Mouse (Mus musculus): Measurements from ENCODE around the gene Vwa2. TPM values are rescaled to one million over a fixed set of nuclear protein-coding genes. Genes with fewer than 3 reads are reported as not detected.

Gene Vwa2
- total RNA-seq, 1 experiment from 2014 or later, result not detected

- no peak for ATAC-seq (ENCODE audit: extremely low read depth, insufficient number of reproducible peaks, low FRiP score, poor library complexity, severe bottlenecking)
These were observed 70.2 kb downstream of the Vwa2 start for GRCm38 (mm10) chr19:56944211-56944610.

- no peak for ATAC-seq (ENCODE audit: extremely low read depth, insufficient number of reproducible peaks, low FRiP score, poor library complexity, severe bottlenecking)
These were observed 70.8 kb downstream of the Vwa2 start for GRCm38 (mm10) chr19:56944826-56945225.

- ATAC-seq (ENCODE audit: extremely low read depth, insufficient number of reproducible peaks, low FRiP score, poor library complexity, severe bottlenecking), result no peak
These were observed 71.6 kb downstream of the Vwa2 start for GRCm38 (mm10) chr19:56945621-56946020.

GRCm38 (mm10) chr19:56946277-56946676 lies 72.2 kb downstream of the Vwa2 start:
- no peak for ATAC-seq (ENCODE audit: extremely low read depth, insufficient number of reproducible peaks, low FRiP score, poor library complexity, severe bottlenecking)

- ATAC-seq (ENCODE audit: extremely low read depth, insufficient number of reproducible peaks, low FRiP score, poor library complexity, severe bottlenecking), result no peak
These were observed 72.7 kb downstream of the Vwa2 start for GRCm38 (mm10) chr19:56946727-56947126.

GRCm38 (mm10) chr19:56947971-56948610 lies 74.0 kb downstream of the Vwa2 start:
- ATAC-seq (ENCODE audit: extremely low read depth, insufficient number of reproducible peaks, low FRiP score, poor library complexity, severe bottlenecking), result no peak

GRCm38 (mm10) chr19:56949868-56950267 lies 75.8 kb downstream of the Vwa2 start:
- ATAC-seq (ENCODE audit: extremely low read depth, insufficient number of reproducible peaks, low FRiP score, poor library complexity, severe bottlenecking), result no peak

- ATAC-seq (ENCODE audit: extremely low read depth, insufficient number of reproducible peaks, low FRiP score, poor library complexity, severe bottlenecking), result no peak
These were observed 76.8 kb downstream of the Vwa2 start for GRCm38 (mm10) chr19:56950818-56951217.

- ATAC-seq (ENCODE audit: extremely low read depth, insufficient number of reproducible peaks, low FRiP score, poor library complexity, severe bottlenecking), result no peak
These were observed 79.8 kb downstream of the Vwa2 start for GRCm38 (mm10) chr19:56953856-56954255.

- ATAC-seq (ENCODE audit: extremely low read depth, insufficient number of reproducible peaks, low FRiP score, poor library complexity, severe bottlenecking), result no peak
These were observed 80.8 kb downstream of the Vwa2 start for GRCm38 (mm10) chr19:56954857-56955256.

- ATAC-seq (ENCODE audit: extremely low read depth, insufficient number of reproducible peaks, low FRiP score, poor library complexity, severe bottlenecking), result no peak
These were observed 81.8 kb downstream of the Vwa2 start for GRCm38 (mm10) chr19:56955568-56956513.

GRCm38 (mm10) chr19:56958011-56958410 lies 84.0 kb downstream of the Vwa2 start:
- no peak for ATAC-seq (ENCODE audit: extremely low read depth, insufficient number of reproducible peaks, low FRiP score, poor library complexity, severe bottlenecking)

- no peak for ATAC-seq (ENCODE audit: extremely low read depth, insufficient number of reproducible peaks, low FRiP score, poor library complexity, severe bottlenecking)
These were observed 84.6 kb downstream of the Vwa2 start for GRCm38 (mm10) chr19:56958582-56959021.

GRCm38 (mm10) chr19:56959057-56959456 lies 85.0 kb downstream of the Vwa2 start:
- no peak for ATAC-seq (ENCODE audit: extremely low read depth, insufficient number of reproducible peaks, low FRiP score, poor library complexity, severe bottlenecking)

- no peak for ATAC-seq (ENCODE audit: extremely low read depth, insufficient number of reproducible peaks, low FRiP score, poor library complexity, severe bottlenecking)
These were observed 85.6 kb downstream of the Vwa2 start for GRCm38 (mm10) chr19:56959601-56960000.

Other genes starting within 250 kb of the Vwa2 start
- gene Adrb1, start 152.1 kb upstream of the Vwa2 start, total RNA-seq (2017), result 0.12 TPM in 1 of 2 replicates, not detected in the other
- gene Ccdc186, start 52.1 kb upstream of the Vwa2 start, total RNA-seq (2017), result 72.7 and 73.7 TPM in 2 replicates
- gene Tdrd1, start 48.0 kb upstream of the Vwa2 start, total RNA-seq (2017), result not detected in 2 replicates
- not detected in 2 replicates for gene Afap1l2, start 134.0 kb downstream of the Vwa2 start, total RNA-seq (2017)

Data from neutrophil, adult 5-6 weeks (primary cell).